Comparison of ENCODE assay signal across 7 mouse cellular contexts in the genomic region with DNA sequence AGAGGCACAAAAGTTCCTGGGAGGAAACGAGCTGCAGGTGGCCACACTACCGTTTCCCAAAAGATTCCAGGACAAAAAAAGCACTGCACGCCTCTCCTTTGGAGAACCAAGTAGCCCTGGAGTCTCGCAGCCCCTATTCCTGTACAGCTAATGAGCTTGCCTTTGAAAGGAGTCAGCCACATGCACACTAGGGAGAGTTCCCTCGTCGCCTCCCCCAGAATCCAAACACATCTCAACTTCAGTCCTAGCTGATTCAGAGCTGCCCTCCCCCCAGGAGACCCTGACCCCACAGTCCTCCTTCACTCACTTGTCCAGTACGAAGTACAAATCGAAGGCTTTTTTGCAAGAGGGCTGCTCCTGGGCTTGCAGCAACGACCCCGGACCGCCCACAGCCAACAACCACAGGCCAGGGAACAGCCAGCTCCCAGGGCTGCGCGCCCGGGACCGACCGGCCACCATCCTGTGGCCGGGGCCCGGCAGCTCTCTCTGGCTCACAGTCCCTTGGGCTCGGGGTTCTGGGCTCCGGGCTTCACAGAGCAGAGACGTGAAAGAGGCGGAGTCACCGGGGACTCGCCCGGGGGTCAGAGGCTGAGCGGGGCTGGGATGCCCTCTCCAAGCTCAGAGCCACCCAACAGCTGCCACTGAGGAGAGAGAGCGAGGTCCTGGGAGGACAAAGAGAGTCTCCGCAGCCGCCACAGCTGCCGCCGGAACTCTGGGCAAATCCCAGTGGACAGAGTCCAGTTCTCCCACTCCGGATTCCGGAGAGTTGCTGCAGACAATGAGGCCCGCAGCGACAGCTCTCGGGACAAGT. TPM values are rescaled to one million over a fixed set of nuclear protein-coding genes. Genes with fewer than 3 reads are reported as not detected.
DNase-seq lines count a peak whose midpoint lies in the region; ATAC-seq and TF ChIP-seq lines count a peak whose summit lies in the region.

No protein-coding gene starts in this region.

- POLR2A ChIA-PET in Patski (lab: Charles Lee) = interaction anchor here (0.6 kb wide), 2 partner anchors 12 to 255 kb away, joined by 3 to 4 read pairs; no protein-coding TSS in a partner anchor

- H3K4me3 ChIP-seq in heart, embryonic 13.5 days = peak overlapping the region; percentile 85

- TF ChIP-seq CTCF in Patski (IDR thresholded peaks at IDR 0.05) = no peak

- no peaks in the 10 kb centered on the region for H3K9me3 ChIP-seq in heart, embryonic 13.5 days

- peak; percentile 47 for ATAC-seq in CD4-positive, CD25-positive, alpha-beta regulatory T cell, adult 4 months
- ATAC-seq in Patski = peak; percentile 84
- ATAC-seq in heart, embryonic 13.5 days (ENCODE audit: extremely low read depth, insufficient number of reproducible peaks, low FRiP score, low TSS enrichment) = peak; percentile 43

- in situ Hi-C loops in Patski (cut with MboI; ENCODE audit: low pct_unique_long_range_greater_than_20kb) = no loop called here

- H3K9ac ChIP-seq in heart, embryonic 13.5 days = peak overlapping the region; percentile 95

- no peaks in the 10 kb centered on the region for H3K27me3 ChIP-seq in Patski
- H3K27me3 ChIP-seq in heart, embryonic 13.5 days (replicated peaks) = no peaks in the 10 kb centered on the region

- under 1% methylated on average over 36 of the region's 36 CpGs for WGBS in heart, embryonic 13.5 days

- peak; percentile 25 for DNase-seq in Patski (ENCODE audit: low read depth, low spot score)
- DNase-seq in embryo, embryonic 11.5 days (ENCODE audit: low read depth, low spot score) = peak; percentile 46
- peak; percentile 75 for DNase-seq in kidney, postnatal 10 days
- DNase-seq in lung, postnatal 36 days = peak; percentile 66
- DNase-seq in retina, embryonic 14.5 days (ENCODE audit: low spot score) = peak; percentile 77

- peaks cover 29% of the 10 kb centered on the region for H3K4me1 ChIP-seq in heart, embryonic 13.5 days

- peak overlapping the region; percentile 97 for H3K27ac ChIP-seq in heart, embryonic 13.5 days (replicated peaks)

- CTCF ChIA-PET in Patski (lab: Charles Lee) = no interaction called here

- peak overlapping the region; percentile 77 for H3K4me2 ChIP-seq in heart, embryonic 13.5 days

- peaks cover 21% of the 10 kb centered on the region for H3K36me3 ChIP-seq in heart, embryonic 13.5 days

RNA-seq across cellular contexts. Expression of gene Antxr2, which starts 0.5 kb away (rescaled TPM):
- polyA plus RNA-seq in CD4-positive, CD25-positive, alpha-beta regulatory T cell, adult 4 months (2017; shearing (Covaris generic)) = 10 to 100 TPM; 11.5 to 12.6 TPM
- polyA plus RNA-seq in Patski (2021) = 28.9 TPM
- 50.3 and 54.6 TPM in 2 replicates for polyA plus RNA-seq in heart, embryonic 13.5 days (2015; fragmentation: Nextera tagmentation; extraction: Ambion mirVana)

Comparison
In these comparisons a context has a peak if more than half of its experiments do, and no peak if none do; other contexts are left out.
1. Peak in every context shown above with its lines: DNase-seq, ATAC-seq, H3K4me3 ChIP-seq and H3K27ac ChIP-seq.
2. DNase-seq: peak in every context shown above with its lines; median percentile 77 in retina, embryonic 14.5 days; 75 in kidney, postnatal 10 days; 66 in lung, postnatal 36 days; 46 in embryo, embryonic 11.5 days; 25 in Patski.